Mouse (Mus musculus): Measurements from ENCODE around the gene Tuba1b. TPM values are rescaled to one million over a fixed set of nuclear protein-coding genes. Genes with fewer than 3 reads are reported as not detected.
A peak's percentile ranks its signal among the peaks of the same experiment; 100 is the strongest.
"Not testable (repeated sequence)": the region's sequence is repeated elsewhere in the genome, so short reads cannot be mapped to it uniquely, and the experiment has no call there.

The Tuba1b gene
- polyA plus RNA-seq, 1 experiment from 2014 or later = 1,197 TPM

DNA sequence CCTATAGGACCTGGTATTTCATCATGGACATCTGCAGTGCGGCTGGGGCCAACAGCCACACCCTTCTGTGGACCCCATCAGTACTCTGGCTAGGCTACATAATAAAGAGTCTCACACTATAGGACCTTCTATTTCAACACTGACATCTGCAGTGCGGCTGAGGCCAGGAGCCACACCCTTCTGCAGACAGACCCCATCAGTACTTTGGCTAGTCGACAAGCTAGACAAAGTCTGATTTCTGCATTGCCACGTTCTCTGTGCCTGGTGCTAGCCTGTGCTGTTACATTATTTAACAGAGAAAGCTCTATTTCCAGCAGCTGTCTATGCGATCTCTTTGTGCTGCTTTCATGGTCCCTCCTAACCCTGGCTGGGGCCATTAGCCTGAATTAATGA, 17.7 kb upstream of the Tuba1b start:
- Histone ChIP-seq H3K27ac (peak overlapping the region; percentile 36; the same call in 1 of the 2 replicates), H3K4me3 (replicated peaks) (peak overlapping the region; percentile 76), H3K9me3 (no peaks in the 10 kb centered on the region), H3K9ac (peak overlapping the region; percentile 11; the same call in 1 of the 2 replicates), H3K4me2 (peak overlapping the region; percentile 62), H3K27me3 (replicated peaks) (no peaks in the 10 kb centered on the region), H3K4me1 (peaks cover 5% of the 10 kb centered on the region; the same call in 1 of the 2 replicates), H3K36me3 (no peaks in the 10 kb centered on the region)
- ATAC-seq (ENCODE audit: insufficient read depth, low FRiP score, low read depth) = peak; percentile 16; the same call in 1 of the 2 replicates
- 20% methylated on average over 5 of the region's 5 CpGs for WGBS

DNA sequence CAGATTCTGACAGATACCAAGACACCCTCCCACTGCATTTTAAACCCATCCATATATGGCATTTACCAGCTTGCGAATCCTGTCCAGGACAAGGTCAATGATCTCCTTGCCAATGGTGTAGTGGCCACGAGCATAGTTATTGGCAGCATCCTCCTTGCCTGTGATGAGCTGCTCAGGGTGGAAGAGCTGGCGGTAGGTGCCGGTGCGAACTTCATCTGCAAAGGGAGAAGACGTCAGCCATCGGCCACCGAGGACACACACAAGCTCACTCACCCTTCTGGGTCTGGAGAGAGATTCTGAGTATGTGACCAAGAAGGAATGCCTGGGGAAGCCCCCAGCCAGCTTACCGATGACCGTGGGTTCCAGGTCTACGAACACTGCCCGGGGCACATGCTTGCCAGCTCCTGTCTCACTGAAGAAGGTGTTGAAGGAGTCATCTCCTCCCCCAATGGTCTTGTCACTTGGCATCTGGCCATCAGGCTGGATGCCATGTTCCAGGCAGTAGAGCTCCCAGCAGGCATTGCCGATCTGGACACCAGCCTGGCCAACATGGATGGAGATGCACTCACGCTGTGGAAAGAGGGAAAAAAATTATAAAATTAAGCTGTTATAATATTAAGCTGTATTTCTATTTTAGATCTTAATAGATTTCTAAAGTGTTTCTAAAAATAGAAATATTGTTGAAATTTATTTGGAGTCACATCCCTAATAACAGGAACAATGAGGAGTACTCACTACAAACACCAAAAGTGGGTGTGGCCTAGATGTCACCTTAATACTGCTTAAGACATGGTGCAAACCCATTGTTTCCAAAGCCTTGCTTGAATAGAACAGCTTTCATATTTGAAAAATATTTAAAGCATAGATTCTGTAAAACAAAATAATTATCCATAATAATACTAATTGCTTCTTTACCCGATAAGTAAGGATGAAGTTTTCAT, 17.0 kb upstream of the Tuba1b start:
- peak overlapping the region; percentile 76 for H3K4me3 ChIP-seq (replicated peaks)
- H3K27ac ChIP-seq; H3K9me3 ChIP-seq; H3K9ac ChIP-seq; ATAC-seq (ENCODE audit: insufficient read depth, low FRiP score, low read depth); H3K36me3 ChIP-seq; H3K4me1 ChIP-seq; H3K27me3 ChIP-seq (replicated peaks): not testable (repeated sequence)
- peak overlapping the region; percentile 62 for H3K4me2 ChIP-seq
- 87% methylated on average over 11 of the region's 15 CpGs for WGBS

DNA sequence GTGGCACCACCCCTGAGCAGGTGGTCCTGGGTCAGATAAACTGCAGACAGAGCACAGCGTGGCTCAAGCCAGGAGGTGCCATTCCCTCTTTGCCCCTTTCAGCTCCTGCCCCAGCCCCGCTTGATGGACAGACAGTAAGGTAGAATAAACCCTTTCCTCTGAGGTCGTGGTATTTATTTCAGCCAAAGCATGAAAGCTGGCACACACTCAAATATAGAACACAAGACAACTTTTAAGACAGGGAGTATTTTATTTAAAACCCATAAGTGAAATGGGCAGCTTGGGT, 15.2 kb upstream of the Tuba1b start:
- Histone ChIP-seq H3K27ac (no peak overlapping the region), H3K4me1 (peaks cover 5% of the 10 kb centered on the region; the same call in 1 of the 2 replicates), H3K9me3 (no peaks in the 10 kb centered on the region), H3K27me3 (replicated peaks) (no peaks in the 10 kb centered on the region), H3K36me3 (no peaks in the 10 kb centered on the region), H3K9ac (no peak overlapping the region), H3K4me3 (replicated peaks) (no peak overlapping the region), H3K4me2 (no peak overlapping the region)
- 64% methylated on average over 3 of the region's 3 CpGs for WGBS
- no peak for ATAC-seq (ENCODE audit: insufficient read depth, low FRiP score, low read depth)

- Histone ChIP-seq H3K9me3 (no peaks in the 10 kb centered on the region), H3K9ac (no peak overlapping the region), H3K36me3 (no peaks in the 10 kb centered on the region), H3K4me1 (peaks cover 4% of the 10 kb centered on the region; the same call in 1 of the 2 replicates), H3K4me2 (no peak overlapping the region), H3K27ac (no peak overlapping the region), H3K27me3 (replicated peaks) (no peaks in the 10 kb centered on the region), H3K4me3 (replicated peaks) (no peak overlapping the region)
- 71% methylated on average over 6 of the region's 6 CpGs for WGBS
- no peak for ATAC-seq (ENCODE audit: insufficient read depth, low FRiP score, low read depth)
Observed at GRCm38 (mm10) chr15:98948857-98949606, 14.7 kb upstream of the Tuba1b start.

DNA sequence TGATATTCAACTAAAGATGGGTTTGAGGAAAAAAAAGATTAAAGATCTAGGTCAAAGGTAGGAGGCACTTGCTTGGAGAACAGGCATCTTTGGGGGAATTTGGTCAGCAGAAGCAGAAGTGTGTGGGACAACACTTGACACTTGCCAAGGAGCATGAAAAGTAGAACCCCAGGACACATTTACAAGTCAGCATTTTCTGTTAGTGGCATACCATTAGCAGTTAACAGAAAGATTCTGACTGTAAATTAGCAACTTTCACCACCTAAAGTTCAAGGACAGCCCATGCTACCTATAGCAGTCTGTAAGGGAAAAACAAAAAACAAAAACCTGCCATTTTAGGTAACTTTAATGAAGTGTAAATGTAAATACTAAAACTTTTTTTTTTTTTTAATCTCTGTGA, 14.0 kb upstream of the Tuba1b start:
- no peaks in the 10 kb centered on the region for H3K9me3 ChIP-seq
- no peak overlapping the region for H3K27ac ChIP-seq
- no peaks in the 10 kb centered on the region for H3K27me3 ChIP-seq (replicated peaks)
- H3K4me1 ChIP-seq = peaks cover 3% of the 10 kb centered on the region; the same call in 1 of the 2 replicates
- H3K4me3 ChIP-seq (replicated peaks) = no peak overlapping the region
- no peak overlapping the region for H3K4me2 ChIP-seq
- no peaks in the 10 kb centered on the region for H3K36me3 ChIP-seq
- ATAC-seq (ENCODE audit: insufficient read depth, low FRiP score, low read depth) = no peak
- no peak overlapping the region for H3K9ac ChIP-seq

- H3K9me3 ChIP-seq = no peaks in the 10 kb centered on the region
- WGBS = 49% methylated on average over 3 of the region's 3 CpGs
- no peaks in the 10 kb centered on the region for H3K36me3 ChIP-seq
- H3K4me1 ChIP-seq = peaks cover 3% of the 10 kb centered on the region; the same call in 1 of the 2 replicates
- no peak overlapping the region for H3K27ac ChIP-seq
- ATAC-seq (ENCODE audit: insufficient read depth, low FRiP score, low read depth) = no peak
- H3K4me2 ChIP-seq = no peak overlapping the region
- no peak overlapping the region for H3K9ac ChIP-seq
- no peaks in the 10 kb centered on the region for H3K27me3 ChIP-seq (replicated peaks)
- H3K4me3 ChIP-seq (replicated peaks) = no peak overlapping the region
Observed at GRCm38 (mm10) chr15:98947884-98948283, 13.5 kb upstream of the Tuba1b start.

DNA sequence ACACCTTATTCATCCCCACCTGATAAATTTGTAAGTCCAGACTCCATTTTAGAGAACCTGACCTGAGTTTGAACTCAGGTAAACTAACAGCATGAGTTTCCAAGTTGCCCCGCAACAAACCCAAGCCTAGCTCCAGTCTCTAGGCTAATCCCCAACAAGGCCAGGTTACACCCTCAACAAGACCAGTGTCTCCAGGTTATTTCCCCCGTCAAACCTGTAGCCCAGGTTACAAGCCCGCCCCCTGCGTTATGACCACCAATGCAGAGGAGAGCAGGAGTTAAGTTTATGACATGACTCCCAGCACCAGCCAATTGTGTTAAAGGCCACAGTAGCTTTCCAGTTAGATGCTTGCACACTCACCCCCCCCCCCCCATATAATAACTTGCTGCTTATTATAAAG, 8.8 kb upstream of the Tuba1b start:
- no peak overlapping the region for H3K9ac ChIP-seq
- no peaks in the 10 kb centered on the region for H3K4me1 ChIP-seq
- no peak for ATAC-seq (ENCODE audit: insufficient read depth, low FRiP score, low read depth)
- WGBS = 63% methylated on average over 4 of the region's 4 CpGs
- H3K27me3 ChIP-seq (replicated peaks) = no peaks in the 10 kb centered on the region
- H3K4me3 ChIP-seq (replicated peaks) = no peak overlapping the region
- no peak overlapping the region for H3K27ac ChIP-seq
- no peak overlapping the region for H3K4me2 ChIP-seq
- H3K9me3 ChIP-seq = no peaks in the 10 kb centered on the region
- no peaks in the 10 kb centered on the region for H3K36me3 ChIP-seq

- Histone ChIP-seq H3K4me2 (no peak overlapping the region), H3K9ac (no peak overlapping the region), H3K4me3 (replicated peaks) (no peak overlapping the region), H3K27ac (no peak overlapping the region), H3K36me3 (no peaks in the 10 kb centered on the region), H3K27me3 (replicated peaks) (no peaks in the 10 kb centered on the region), H3K4me1 (no peaks in the 10 kb centered on the region), H3K9me3 (no peaks in the 10 kb centered on the region)
- no peak for ATAC-seq (ENCODE audit: insufficient read depth, low FRiP score, low read depth)
- 68% methylated on average over 4 of the region's 4 CpGs for WGBS
Observed at GRCm38 (mm10) chr15:98942081-98942480, 7.7 kb upstream of the Tuba1b start.

DNA sequence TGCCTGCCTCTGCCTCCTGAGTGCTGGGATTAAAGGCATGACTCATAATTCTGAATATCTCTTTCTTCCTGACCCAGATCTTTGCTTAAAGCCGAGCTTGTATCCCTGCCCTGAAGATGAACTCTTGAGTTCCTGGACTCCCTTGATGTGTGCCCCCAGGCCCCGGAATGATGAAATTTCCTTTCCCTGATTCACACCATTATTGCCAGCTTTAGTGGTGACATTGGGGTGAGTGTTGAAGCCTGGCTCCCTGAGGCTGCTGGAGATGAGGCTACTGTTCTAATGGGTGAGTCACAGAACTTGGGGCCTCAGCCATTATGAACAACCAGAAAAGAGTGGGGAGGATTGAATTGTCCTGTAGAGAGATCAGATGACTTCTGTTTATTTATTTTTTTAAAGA, 7.2 kb upstream of the Tuba1b start:
- H3K27me3 ChIP-seq (replicated peaks) = no peaks in the 10 kb centered on the region
- H3K4me1 ChIP-seq = no peaks in the 10 kb centered on the region
- ATAC-seq (ENCODE audit: insufficient read depth, low FRiP score, low read depth) = no peak
- no peak overlapping the region for H3K27ac ChIP-seq
- H3K9ac ChIP-seq = no peak overlapping the region
- H3K4me2 ChIP-seq = no peak overlapping the region
- H3K36me3 ChIP-seq = no peaks in the 10 kb centered on the region
- no peak overlapping the region for H3K4me3 ChIP-seq (replicated peaks)
- WGBS = 72% methylated on average over 2 of the region's 2 CpGs
- H3K9me3 ChIP-seq = no peaks in the 10 kb centered on the region

DNA sequence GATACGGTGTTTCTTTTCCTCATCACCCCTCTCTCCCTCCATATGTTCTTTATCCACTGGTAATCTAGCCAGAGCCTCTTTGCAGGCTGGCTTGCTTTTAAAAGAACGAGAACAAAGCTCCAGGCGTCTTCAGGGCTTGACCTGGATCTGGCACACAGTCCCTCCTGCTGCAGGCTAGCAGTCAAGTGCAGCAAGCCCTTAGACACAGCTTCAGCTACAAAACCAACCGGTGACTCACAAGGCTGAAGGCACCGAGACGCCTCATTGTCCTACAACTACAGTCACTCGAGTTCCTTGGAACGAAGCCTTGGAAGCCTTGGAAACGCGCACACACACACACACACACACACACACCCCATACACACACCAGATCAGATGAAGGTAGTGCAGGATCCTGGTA, 6.5 kb upstream of the Tuba1b start:
- peaks cover 2% of the 10 kb centered on the region; the same call in 1 of the 2 replicates for H3K4me1 ChIP-seq
- H3K27me3 ChIP-seq (replicated peaks) = no peaks in the 10 kb centered on the region
- no peak overlapping the region for H3K4me2 ChIP-seq
- H3K4me3 ChIP-seq (replicated peaks) = no peak overlapping the region
- ATAC-seq (ENCODE audit: insufficient read depth, low FRiP score, low read depth) = no peak
- H3K9me3 ChIP-seq = no peaks in the 10 kb centered on the region
- 70% methylated on average over 10 of the region's 10 CpGs for WGBS
- H3K27ac ChIP-seq = no peak overlapping the region
- H3K36me3 ChIP-seq = no peaks in the 10 kb centered on the region
- H3K9ac ChIP-seq = no peak overlapping the region

DNA sequence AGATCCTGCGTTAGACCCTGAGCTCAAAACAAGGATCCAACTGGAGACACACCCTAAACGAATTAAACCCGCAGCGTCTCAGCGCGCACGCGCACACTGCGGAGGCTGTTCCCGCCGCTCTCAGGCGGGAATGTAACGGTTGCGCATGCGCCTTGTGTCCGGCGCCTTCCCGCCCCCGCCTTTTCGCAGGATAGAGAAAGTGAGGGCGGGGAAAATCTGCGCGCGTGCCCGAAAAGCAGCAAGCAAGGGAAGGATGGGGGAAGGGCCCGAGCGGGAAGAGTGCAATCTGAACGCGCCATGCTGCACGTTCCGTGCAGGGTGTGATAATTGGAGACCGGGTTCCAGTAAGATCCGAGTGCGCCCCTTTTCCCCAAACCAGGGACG, 540 bp downstream of the Tuba1b start:
- under 1% methylated on average over 35 of the region's 35 CpGs for WGBS
- ATAC-seq (ENCODE audit: insufficient read depth, low FRiP score, low read depth) = peak; percentile 70
- peak overlapping the region; percentile 99 for H3K27ac ChIP-seq

DNA sequence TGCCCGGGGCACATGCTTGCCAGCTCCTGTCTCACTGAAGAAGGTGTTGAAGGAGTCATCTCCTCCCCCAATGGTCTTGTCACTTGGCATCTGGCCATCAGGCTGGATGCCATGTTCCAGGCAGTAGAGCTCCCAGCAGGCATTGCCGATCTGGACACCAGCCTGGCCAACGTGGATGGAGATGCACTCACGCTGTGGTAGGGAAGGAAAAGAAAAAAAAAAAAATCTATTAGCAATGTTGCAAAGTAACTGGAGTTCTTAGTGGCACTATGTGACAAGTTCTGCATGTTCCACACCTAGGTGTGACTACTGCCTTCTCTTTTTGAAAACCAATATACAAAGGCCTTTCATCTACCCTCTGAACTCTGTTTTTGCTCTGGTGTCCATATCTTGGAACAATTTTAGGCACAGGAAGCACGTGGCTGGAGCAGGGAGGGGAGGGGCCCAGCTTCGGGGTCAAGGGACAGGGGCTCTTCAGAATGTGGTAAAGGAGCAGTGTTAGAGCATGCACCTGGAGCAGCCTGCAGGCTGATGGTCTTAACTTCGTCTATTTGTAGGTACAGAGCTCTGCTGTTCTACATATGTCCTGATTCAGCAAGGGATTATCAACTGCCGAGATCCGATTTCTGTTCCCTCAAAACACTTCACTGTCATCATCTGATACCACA, 1.2 kb downstream of the Tuba1b start:
- H3K4me3 ChIP-seq (replicated peaks) = peak overlapping the region; percentile 82
- not testable (repeated sequence) for ATAC-seq (ENCODE audit: insufficient read depth, low FRiP score, low read depth); H3K9me3 ChIP-seq; H3K36me3 ChIP-seq; H3K27me3 ChIP-seq (replicated peaks)
- H3K4me2 ChIP-seq = peak overlapping the region; percentile 86
- peaks cover 14% of the 10 kb centered on the region for H3K4me1 ChIP-seq
- peak overlapping the region; percentile 94 for H3K9ac ChIP-seq
- H3K27ac ChIP-seq = peak overlapping the region; percentile 99
- 6% methylated on average over 8 of the region's 9 CpGs for WGBS

More for the DNA sequence above, 540 bp downstream of the Tuba1b start:
- H3K9me3 ChIP-seq = no peaks in the 10 kb centered on the region
- no peaks in the 10 kb centered on the region for H3K27me3 ChIP-seq (replicated peaks)
- H3K36me3 ChIP-seq = 0 out of 2 replicates have a peak, but pooled peaks cover 5% of the 10 kb centered on the region
- peaks cover 12% of the 10 kb centered on the region for H3K4me1 ChIP-seq
- peak overlapping the region; percentile 94 for H3K9ac ChIP-seq
- H3K4me2 ChIP-seq = peak overlapping the region; percentile 86
- H3K4me3 ChIP-seq (replicated peaks) = peak overlapping the region; percentile 82

All from stomach, embryonic 15.5 days (tissue).